Mouse (Mus musculus) neural tube, embryonic 11.5 days (tissue): Measurements from ENCODE around the gene Zfp955a. TPM values are rescaled to one million over a fixed set of nuclear protein-coding genes. Genes with fewer than 3 reads are reported as not detected.
"Not testable (repeated sequence)": the region's sequence is repeated elsewhere in the genome, so short reads cannot be mapped to it uniquely, and the experiment has no call there.

Experiments
- ATAC-seq: fragments of 200-750 bp; cut with Nextera tagmentation; 2 replicates; pipeline ENCODE4 v1.8.0; 2017; ENCODE audit warnings: moderate number of reproducible peaks, mild to moderate bottlenecking, moderate TSS enrichment, moderate library complexity; ENCODE audit not compliant: insufficient read depth, low FRiP score, low TSS enrichment
- DNase-seq: peaks from one replicate; pipeline ENCODE4 v3.0.0-alpha.2; 2015; ENCODE audit warnings: low spot score
- H3K27ac ChIP-seq: fragments of 300-500 bp; sonication (generic); 2 replicates; pipeline ENCODE4 v1.5.1; 2014; ENCODE audit warnings: low read depth, mild to moderate bottlenecking, low read length
- H3K27me3 ChIP-seq: fragments of 300-500 bp; sonication (generic); 2 replicates; pipeline ENCODE4 v1.6.1; 2014; ENCODE audit warnings: mild to moderate bottlenecking, low read length, mixed read lengths; ENCODE audit not compliant: control insufficient read depth, insufficient read depth
- H3K36me3 ChIP-seq: fragments of 300-500 bp; sonication (generic); 2 replicates; pipeline ENCODE4 v1.6.1; 2014; ENCODE audit warnings: mild to moderate bottlenecking, low read length, moderate library complexity, mixed read lengths; ENCODE audit not compliant: control insufficient read depth, insufficient read depth
- H3K4me1 ChIP-seq: fragments of 300-500 bp; sonication (generic); 2 replicates; pipeline ENCODE4 v1.6.1; 2014; ENCODE audit warnings: low read length, mixed read lengths; ENCODE audit not compliant: control insufficient read depth, insufficient read depth
- H3K4me2 ChIP-seq: fragments of 300-500 bp; sonication (generic); 2 replicates; pipeline ENCODE4 v1.6.1; 2014; ENCODE audit warnings: low read depth, mild to moderate bottlenecking, moderate library complexity
- H3K4me3 ChIP-seq: fragments of 300-500 bp; sonication (generic); 2 replicates; pipeline ENCODE4 v1.5.1; 2014; ENCODE audit warnings: low read depth, low read length
- H3K9ac ChIP-seq: fragments of 300-500 bp; sonication (generic); 2 replicates; pipeline ENCODE4 v1.6.1; 2014; ENCODE audit warnings: mild to moderate bottlenecking, low read length
- H3K9me3 ChIP-seq: fragments of 300-500 bp; sonication (generic); 2 replicates; pipeline ENCODE4 v1.6.1; 2016; ENCODE audit warnings: low read length; ENCODE audit not compliant: control insufficient read depth
- WGBS: fragments of 180-500 bp; shearing (Covaris S2); extraction: QIAGEN DNeasy Blood & Tissue Kit; methylation state at CpG from one replicate; pipeline ENCODE4 v1.1.7; 2014; 5-methylcytosine and 5-hydroxymethylcytosine counted together
- polyA plus RNA-seq: library from polyadenylated mRNA; unstranded; fragments of >200 nt; fragmentation: Nextera tagmentation; extraction: Ambion mirVana; gene quantifications from 2 replicates; pipeline ENCODE4 v1.2.1, GENCODE M21; 2014

Gene Zfp955a
- polyA plus RNA-seq, 1 experiment from 2014 or later: 22.8 TPM

GRCm38 (mm10) chr17:33191002-33191401, 63.9 kb downstream of the Zfp955a start, which contains the start of gene Olfr239:
Gene Olfr239 (plus strand): TSS chr17:33191302.
- not testable (repeated sequence) for H3K36me3 ChIP-seq, H3K4me2 ChIP-seq, H3K9me3 ChIP-seq, H3K27me3 ChIP-seq, DNase-seq, H3K9ac ChIP-seq, H3K4me3 ChIP-seq, H3K4me1 ChIP-seq, ATAC-seq, H3K27ac ChIP-seq
- no CpG with 5 or more reads among the region's 2 CpGs for WGBS

Other genes starting within 250 kb of the Zfp955a start
- gene Zfp763, start 221.7 kb downstream of the Zfp955a start, polyA plus RNA-seq: 22.9 and 25.9 TPM in 2 replicates
- gene 4921501E09Rik, start 187.1 kb downstream of the Zfp955a start, polyA plus RNA-seq: not detected in 2 replicates
- gene Zfp563, start 165.8 kb downstream of the Zfp955a start, polyA plus RNA-seq: 10.7 and 11.9 TPM in 2 replicates
- 0.12 and 0.18 TPM in 2 replicates for gene Morc2b, start 115.5 kb downstream of the Zfp955a start, polyA plus RNA-seq
- 0.05 TPM in 1 of 2 replicates, not detected in the other for gene Olfr55, start 86.7 kb downstream of the Zfp955a start, polyA plus RNA-seq
- not detected in 2 replicates for gene Olfr239, start 63.8 kb downstream of the Zfp955a start, polyA plus RNA-seq
- not detected in 2 replicates for gene Olfr1564, start 33.5 kb downstream of the Zfp955a start, polyA plus RNA-seq
- 0.07 TPM in 1 of 2 replicates, not detected in the other for gene Olfr63, start 9.5 kb upstream of the Zfp955a start, polyA plus RNA-seq
- gene Zfp955b, start 34.4 kb upstream of the Zfp955a start, polyA plus RNA-seq: 9.5 and 10.3 TPM in 2 replicates
- 17.9 and 18.9 TPM in 2 replicates for gene Zfp81, start 103.7 kb upstream of the Zfp955a start, polyA plus RNA-seq
- gene Zfp101, start 139.5 kb upstream of the Zfp955a start, polyA plus RNA-seq: 20.6 and 25.0 TPM in 2 replicates
- not detected in 2 replicates for gene Actl9, start 177.8 kb upstream of the Zfp955a start, polyA plus RNA-seq